Mouse (Mus musculus) intestine, embryonic 16.5 days (tissue): ENCODE measurements at regions not wholly inside any gene's neighbourhood (a gene's known extent, or its start where the extent isn't known, plus 50 kb on each side); places are given as distances from the start of the nearest gene placed in this dataset.

Experiments
- ATAC-seq: fragments of 200-750 bp; cut with Nextera tagmentation; 2 replicates; pipeline ENCODE4 v1.8.0; 2017; ENCODE audit warnings: moderate TSS enrichment, moderate library complexity
- H3K27ac ChIP-seq: fragments of 300-500 bp; sonication (generic); 2 replicates; pipeline ENCODE4 v1.5.1; 2014; ENCODE audit warnings: mild to moderate bottlenecking, low read length
- H3K27me3 ChIP-seq: fragments of 300-500 bp; sonication (generic); replicated peaks from 2 replicates; pipeline ENCODE4 v1.6.1; 2014; ENCODE audit warnings: low read length, control low read depth, mixed read lengths; ENCODE audit not compliant: control insufficient read depth, insufficient read depth
- H3K36me3 ChIP-seq: fragments of 300-500 bp; sonication (generic); 2 replicates; pipeline ENCODE4 v1.6.1; 2014; ENCODE audit warnings: low read length, control low read depth; ENCODE audit not compliant: control insufficient read depth, insufficient read depth
- H3K4me1 ChIP-seq: fragments of 300-500 bp; sonication (generic); 2 replicates; pipeline ENCODE4 v1.6.1; 2014; ENCODE audit warnings: low read length, control low read depth, mixed read lengths; ENCODE audit not compliant: control insufficient read depth, insufficient read depth
- H3K4me2 ChIP-seq: fragments of 300-500 bp; sonication (generic); 2 replicates; pipeline ENCODE4 v1.6.1; 2014; ENCODE audit warnings: low read depth, low read length, control low read depth
- H3K4me3 ChIP-seq: fragments of 300-500 bp; sonication (generic); 2 replicates; pipeline ENCODE4 v1.5.1; 2014; ENCODE audit warnings: mild to moderate bottlenecking, low read length
- H3K9ac ChIP-seq: fragments of 300-500 bp; sonication (generic); 2 replicates; pipeline ENCODE4 v1.6.1; 2014; ENCODE audit warnings: low read depth, low read length
- H3K9me3 ChIP-seq: fragments of 300-500 bp; sonication (generic); 2 replicates; pipeline ENCODE4 v1.6.1; 2016; ENCODE audit warnings: low read length, control low read depth; ENCODE audit not compliant: control insufficient read depth
- WGBS: fragments of 180-500 bp; shearing (Covaris S2); extraction: QIAGEN DNeasy Blood & Tissue Kit; methylation state at CpG from one replicate; pipeline ENCODE4 v1.1.7; 2014; 5-methylcytosine and 5-hydroxymethylcytosine counted together

GRCm38 (mm10) chr8:8488695-8489571 lies 172.1 kb downstream of the Efnb2 start:
- Histone ChIP-seq H3K4me1 (peaks cover 12% of the 10 kb centered on the region), H3K36me3 (no peaks in the 10 kb centered on the region), H3K27ac (no peak overlapping the region), H3K27me3 (no peaks in the 10 kb centered on the region), H3K4me2 (peak overlapping the region; percentile 17; the same call in 1 of the 2 replicates), H3K4me3 (no peak overlapping the region), H3K9me3 (no peaks in the 10 kb centered on the region), H3K9ac (no peak overlapping the region)
- 27% methylated on average over 26 of the region's 26 CpGs for WGBS
- peak; percentile 24 for ATAC-seq

GRCm38 (mm10) chr8:8488191-8488694 lies 172.8 kb downstream of the Efnb2 start:
- Histone ChIP-seq H3K4me1 (peaks cover 12% of the 10 kb centered on the region), H3K27me3 (no peaks in the 10 kb centered on the region), H3K36me3 (no peaks in the 10 kb centered on the region), H3K4me2 (peak overlapping the region; percentile 17; the same call in 1 of the 2 replicates), H3K27ac (no peak overlapping the region), H3K4me3 (no peak overlapping the region), H3K9ac (no peak overlapping the region), H3K9me3 (no peaks in the 10 kb centered on the region)
- peak; percentile 75 for ATAC-seq
- WGBS = 50% methylated on average over 9 of the region's 9 CpGs

- no peaks in the 10 kb centered on the region for H3K36me3 ChIP-seq
- no peak overlapping the region for H3K9ac ChIP-seq
- H3K4me3 ChIP-seq = no peak overlapping the region
- WGBS = 31% methylated on average over 5 of the region's 5 CpGs
- no peak overlapping the region for H3K27ac ChIP-seq
- H3K4me1 ChIP-seq = peaks cover 15% of the 10 kb centered on the region
- ATAC-seq = peak; percentile 36; the same call in 1 of the 2 replicates
- no peaks in the 10 kb centered on the region for H3K9me3 ChIP-seq
- no peaks in the 10 kb centered on the region for H3K27me3 ChIP-seq
- H3K4me2 ChIP-seq = no peak overlapping the region
These were observed 173.3 kb downstream of the Efnb2 start for GRCm38 (mm10) chr8:8487706-8488105.

GRCm38 (mm10) chr8:8486866-8487265 lies 174.2 kb downstream of the Efnb2 start:
- Histone ChIP-seq H3K27me3 (no peaks in the 10 kb centered on the region), H3K4me3 (no peak overlapping the region), H3K9me3 (no peaks in the 10 kb centered on the region), H3K9ac (no peak overlapping the region), H3K27ac (no peak overlapping the region), H3K4me1 (peaks cover 15% of the 10 kb centered on the region), H3K4me2 (no peak overlapping the region), H3K36me3 (no peaks in the 10 kb centered on the region)
- 78% methylated on average over 3 of the region's 3 CpGs for WGBS
- ATAC-seq = no peak

- Histone ChIP-seq H3K27ac (no peak overlapping the region), H3K9ac (no peak overlapping the region), H3K4me2 (no peak overlapping the region), H3K9me3 (no peaks in the 10 kb centered on the region), H3K27me3 (no peaks in the 10 kb centered on the region), H3K4me3 (no peak overlapping the region), H3K36me3 (no peaks in the 10 kb centered on the region), H3K4me1 (peaks cover 15% of the 10 kb centered on the region)
- ATAC-seq = no peak
- WGBS = 72% methylated on average over 3 of the region's 3 CpGs
These were observed 175.8 kb downstream of the Efnb2 start for GRCm38 (mm10) chr8:8485252-8485651.

- ATAC-seq = no peak
- no peaks in the 10 kb centered on the region for H3K36me3 ChIP-seq
- 42% methylated on average over 8 of the region's 8 CpGs for WGBS
These were observed 176.5 kb downstream of the Efnb2 start for GRCm38 (mm10) chr8:8484546-8484945.

GRCm38 (mm10) chr8:8482707-8483480 lies 178.1 kb downstream of the Efnb2 start:
- Histone ChIP-seq H3K27me3 (no peaks in the 10 kb centered on the region), H3K4me3 (no peak overlapping the region), H3K4me1 (peaks cover 7% of the 10 kb centered on the region; the same call in 1 of the 2 replicates), H3K27ac (no peak overlapping the region), H3K9me3 (no peaks in the 10 kb centered on the region), H3K36me3 (no peaks in the 10 kb centered on the region), H3K9ac (no peak overlapping the region), H3K4me2 (no peak overlapping the region)
- peak; percentile 58 for ATAC-seq
- WGBS = 76% methylated on average over 10 of the region's 10 CpGs

More at GRCm38 (mm10) chr8:8484546-8484945, 176.5 kb downstream of the Efnb2 start:
- Histone ChIP-seq H3K4me2 (no peak overlapping the region), H3K27ac (no peak overlapping the region), H3K4me1 (peaks cover 15% of the 10 kb centered on the region), H3K4me3 (no peak overlapping the region), H3K9ac (no peak overlapping the region), H3K27me3 (no peaks in the 10 kb centered on the region), H3K9me3 (no peaks in the 10 kb centered on the region)

GRCm38 (mm10) chr8:8477456-8477855 lies 183.6 kb downstream of the Efnb2 start:
- H3K9me3 ChIP-seq = no peaks in the 10 kb centered on the region
- H3K4me3 ChIP-seq = no peak overlapping the region
- H3K9ac ChIP-seq = no peak overlapping the region
- H3K4me1 ChIP-seq = no peaks in the 10 kb centered on the region
- no peak overlapping the region for H3K4me2 ChIP-seq
- WGBS = 76% methylated on average over 5 of the region's 5 CpGs
- H3K27ac ChIP-seq = no peak overlapping the region
- H3K27me3 ChIP-seq = no peaks in the 10 kb centered on the region
- no peaks in the 10 kb centered on the region for H3K36me3 ChIP-seq
- ATAC-seq = no peak

- Histone ChIP-seq H3K9ac (no peak overlapping the region), H3K36me3 (no peaks in the 10 kb centered on the region), H3K4me1 (no peaks in the 10 kb centered on the region), H3K27ac (no peak overlapping the region), H3K27me3 (no peaks in the 10 kb centered on the region), H3K4me2 (no peak overlapping the region), H3K4me3 (no peak overlapping the region), H3K9me3 (no peaks in the 10 kb centered on the region)
- 50% methylated on average over 3 of the region's 3 CpGs for WGBS
- no peak for ATAC-seq
These were observed 192.5 kb downstream of the Efnb2 start for GRCm38 (mm10) chr8:8468552-8468951.
